Mouse (Mus musculus) adrenal gland, adult 2 months (tissue): ENCODE measurements at regions not wholly inside any gene's neighbourhood (a gene's known extent, or its start where the extent isn't known, plus 50 kb on each side); places are given as distances from the start of the nearest gene placed in this dataset.
A peak's percentile ranks its signal among the peaks of the same experiment; 100 is the strongest.
"Not testable (repeated sequence)": the region's sequence is repeated elsewhere in the genome, so short reads cannot be mapped to it uniquely, and the experiment has no call there.

ENCODE experiments used
- DNase-seq: peaks from one replicate; pipeline ENCODE4 v3.0.0; 2021

- no peak for DNase-seq
Measured at GRCm38 (mm10) chr16:73652976-73653690, 758.5 kb downstream of the Robo2 start.

- DNase-seq: peak; percentile 39
Measured at GRCm38 (mm10) chr16:73647201-73647782, 764.3 kb downstream of the Robo2 start.

DNA sequence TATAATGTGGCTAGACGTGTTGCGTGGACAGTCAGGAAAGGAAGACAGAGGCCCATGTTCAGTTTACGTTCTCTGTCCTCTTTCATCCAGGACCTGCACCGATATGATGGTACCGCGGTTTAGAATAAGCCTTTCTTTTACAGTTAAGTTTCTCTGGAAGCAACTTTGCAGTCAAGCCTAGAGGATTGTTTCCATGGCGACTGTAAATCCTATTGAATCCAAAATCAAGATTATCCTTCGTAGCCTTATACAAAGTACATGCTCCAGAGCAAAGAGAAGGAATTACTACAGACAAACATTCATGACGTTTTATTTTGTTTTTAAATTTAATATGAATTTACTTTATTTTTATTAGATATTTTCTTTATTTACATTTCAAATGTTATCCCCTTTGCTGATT lies 798.6 kb downstream of the Robo2 start:
- no peak for DNase-seq

- no peak for DNase-seq
Measured at GRCm38 (mm10) chr16:73591421-73591820, 820.2 kb downstream of the Robo2 start.

GRCm38 (mm10) chr16:73561216-73561615 lies 850.4 kb downstream of the Robo2 start:
- DNase-seq: no peak

GRCm38 (mm10) chr16:73556940-73557339 lies 854.7 kb downstream of the Robo2 start:
- no peak for DNase-seq

- DNase-seq: no peak
Measured at GRCm38 (mm10) chr16:73543651-73544050, 868.0 kb downstream of the Robo2 start.

DNA sequence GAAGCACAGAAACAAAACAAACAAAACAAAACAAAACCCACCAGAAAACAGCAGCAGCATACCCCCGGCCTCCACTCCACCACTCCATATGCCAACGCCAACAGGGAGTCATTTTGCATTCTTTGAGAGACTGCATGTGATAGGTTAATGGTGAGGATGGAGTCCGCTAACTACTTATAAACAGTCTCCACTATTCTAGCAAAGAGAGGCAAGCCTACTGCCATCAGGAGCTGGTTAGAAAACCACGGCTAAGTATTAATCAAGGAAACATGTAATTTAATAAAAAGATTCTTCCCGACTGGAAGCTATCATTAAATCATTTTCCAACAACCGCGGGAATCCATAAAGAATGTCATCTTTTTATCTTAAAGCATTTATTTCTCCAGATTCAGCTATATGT lies 873.6 kb downstream of the Robo2 start:
- no peak for DNase-seq

GRCm38 (mm10) chr16:73537541-73537940 lies 874.1 kb downstream of the Robo2 start:
- no peak for DNase-seq

DNA sequence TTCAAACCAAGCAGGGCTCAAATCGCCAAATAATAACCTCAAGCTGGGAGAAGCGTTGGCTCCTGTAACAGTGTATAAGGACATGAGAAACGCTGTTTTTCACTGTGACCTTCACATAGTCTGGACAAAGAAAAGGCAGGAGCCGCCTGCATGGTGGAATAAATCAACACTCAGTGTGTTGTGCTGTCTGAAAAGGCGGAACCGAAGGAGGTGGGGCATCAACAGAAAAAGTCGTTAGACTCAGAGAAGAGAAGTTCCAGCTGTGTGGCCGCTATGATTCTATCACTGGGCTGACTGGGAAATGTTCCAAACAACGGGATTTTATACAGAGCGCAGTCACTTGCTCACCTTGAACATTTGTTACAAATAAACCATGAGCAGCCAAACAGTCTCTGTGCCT lies 881.4 kb downstream of the Robo2 start:
- peak; percentile 35 for DNase-seq

GRCm38 (mm10) chr16:73522931-73523330 lies 888.7 kb downstream of the Robo2 start:
- not testable (repeated sequence) for DNase-seq

DNA sequence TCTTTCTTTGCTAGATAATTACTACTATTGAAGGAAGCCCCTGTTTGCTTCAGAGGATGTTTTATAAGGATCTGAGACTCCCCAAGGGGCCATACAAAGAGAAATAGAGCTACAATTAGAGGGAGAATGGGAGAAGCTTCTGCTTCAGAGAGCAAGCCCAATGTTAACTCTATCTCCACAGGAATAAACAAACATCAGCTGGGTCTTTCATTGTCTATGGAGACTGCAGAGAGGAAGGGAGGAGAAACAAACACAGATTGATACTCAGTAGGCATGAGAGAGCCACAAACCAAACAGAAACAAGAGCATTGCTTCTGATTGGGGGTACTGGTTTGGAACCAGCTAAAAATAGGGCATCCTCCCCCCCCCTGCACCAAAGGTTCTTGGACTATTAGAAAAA lies 906.9 kb downstream of the Robo2 start:
- no peak for DNase-seq

DNA sequence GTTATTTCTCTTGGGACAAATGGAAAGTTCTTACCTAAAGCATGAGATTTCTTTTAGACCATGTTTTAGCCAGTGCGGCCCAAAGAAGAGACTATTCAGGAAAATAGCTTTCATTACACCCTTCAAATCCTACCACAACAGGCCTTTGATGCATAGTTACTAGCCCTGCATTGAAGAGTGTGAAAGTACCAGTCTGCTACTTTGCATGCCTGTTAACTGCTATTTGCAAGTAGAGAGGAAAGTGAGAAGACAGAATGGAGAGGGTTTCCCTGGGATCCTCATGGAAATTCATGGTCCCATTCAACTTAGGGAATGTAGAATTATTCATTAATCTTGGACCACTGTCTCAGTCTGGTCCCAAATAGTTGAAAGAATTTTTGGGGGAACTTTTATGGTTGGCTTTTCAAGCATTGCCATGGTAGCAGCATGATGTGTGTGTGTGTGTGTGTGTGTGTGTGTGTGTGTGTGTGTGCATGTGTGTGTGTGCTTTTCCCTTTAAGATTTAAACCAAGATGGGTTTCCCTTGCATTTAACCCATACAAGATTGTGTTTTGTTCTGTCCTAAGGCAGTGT lies 912.9 kb downstream of the Robo2 start:
- no peak for DNase-seq

DNA sequence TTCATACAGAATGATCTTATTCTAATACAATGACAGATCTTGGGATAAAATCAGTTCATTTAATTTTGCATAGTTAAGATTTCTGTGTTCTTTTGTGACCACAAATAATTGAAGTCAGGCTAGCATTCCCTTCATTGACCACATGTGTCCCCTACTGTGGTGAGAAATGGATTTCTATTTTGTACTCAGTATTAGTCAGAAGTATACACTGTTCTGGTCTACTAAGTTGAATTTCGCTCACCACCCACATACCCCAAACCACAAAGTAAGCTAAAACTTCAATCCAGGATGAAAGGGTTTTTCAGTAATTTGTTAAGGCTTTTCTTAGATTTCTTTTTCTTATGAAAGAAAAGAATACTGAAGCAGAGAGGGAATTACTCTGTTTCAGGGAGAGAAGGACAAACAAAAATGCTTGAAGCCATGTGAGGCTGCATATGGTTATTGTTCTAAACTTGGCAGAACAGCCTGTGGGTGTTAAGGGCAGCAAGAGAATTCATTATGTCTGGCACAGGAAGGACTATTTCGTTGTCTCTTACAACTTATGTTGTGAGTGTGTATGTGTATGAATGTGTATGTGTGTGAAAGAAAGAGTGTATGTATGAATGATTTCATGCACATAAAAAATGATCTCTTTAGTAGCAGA lies 928.3 kb downstream of the Robo2 start:
- DNase-seq: no peak

DNA sequence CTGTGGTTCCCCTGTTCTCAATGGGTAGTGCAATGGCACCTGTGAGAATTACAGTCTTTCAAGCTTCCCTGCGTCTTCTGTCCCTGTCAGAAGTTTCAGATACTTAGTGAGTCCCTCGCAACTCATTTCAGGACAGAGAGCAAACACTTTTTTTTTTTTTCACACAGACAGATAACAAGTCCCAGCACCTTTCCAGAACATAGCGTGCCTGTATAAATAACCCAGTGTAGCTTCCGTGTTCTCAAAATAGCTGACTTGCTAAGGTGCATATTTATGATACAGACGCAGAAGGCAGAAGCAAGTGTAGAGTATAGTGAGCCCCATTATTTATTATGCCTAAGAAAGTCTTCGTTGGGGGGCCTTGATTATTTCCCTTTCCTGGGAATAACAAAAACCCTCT lies 929.4 kb downstream of the Robo2 start:
- no peak for DNase-seq

GRCm38 (mm10) chr16:73473502-73473901 lies 938.1 kb downstream of the Robo2 start:
- DNase-seq: no peak

DNA sequence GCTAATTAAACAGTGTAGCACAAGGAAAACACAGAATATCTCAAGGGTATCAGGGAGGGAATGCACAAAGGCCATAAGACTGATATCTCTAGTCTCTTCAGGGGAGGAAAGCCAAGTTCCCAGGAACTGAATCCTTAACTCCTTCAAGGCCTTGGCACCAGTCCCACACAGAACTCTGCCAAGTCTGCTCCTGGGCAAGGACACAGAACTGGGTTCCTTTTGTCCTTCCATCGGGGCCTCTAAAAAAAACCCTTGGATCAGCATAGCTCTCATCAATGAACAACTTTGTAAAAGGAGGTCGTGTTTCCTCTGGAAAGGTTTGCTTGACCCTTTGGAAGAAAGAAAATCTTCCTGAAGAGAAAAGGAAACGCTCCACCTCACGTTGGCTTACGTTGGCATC lies 940.1 kb downstream of the Robo2 start:
- peak; percentile 62 for DNase-seq

- DNase-seq: no peak
Measured at GRCm38 (mm10) chr16:73470535-73470934, 941.1 kb downstream of the Robo2 start.

DNA sequence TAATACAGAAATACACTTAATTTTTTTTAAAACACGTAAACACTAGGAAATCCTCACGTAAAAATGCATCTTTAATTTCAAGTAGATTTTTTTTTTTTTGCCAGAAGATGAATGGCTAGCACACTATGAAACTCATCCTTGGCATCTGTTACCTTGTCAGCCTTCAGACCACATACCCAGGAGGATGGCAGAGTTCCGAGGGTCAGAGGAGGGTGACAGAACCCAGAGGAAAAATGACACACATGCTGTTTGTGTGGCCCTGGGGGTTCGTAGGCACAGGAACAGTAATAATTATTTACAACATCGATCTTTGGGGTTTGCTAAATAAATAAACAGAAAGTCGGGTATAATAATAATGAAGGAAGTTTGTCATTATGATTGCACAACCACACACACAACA lies 945.3 kb downstream of the Robo2 start:
- no peak for DNase-seq

DNA sequence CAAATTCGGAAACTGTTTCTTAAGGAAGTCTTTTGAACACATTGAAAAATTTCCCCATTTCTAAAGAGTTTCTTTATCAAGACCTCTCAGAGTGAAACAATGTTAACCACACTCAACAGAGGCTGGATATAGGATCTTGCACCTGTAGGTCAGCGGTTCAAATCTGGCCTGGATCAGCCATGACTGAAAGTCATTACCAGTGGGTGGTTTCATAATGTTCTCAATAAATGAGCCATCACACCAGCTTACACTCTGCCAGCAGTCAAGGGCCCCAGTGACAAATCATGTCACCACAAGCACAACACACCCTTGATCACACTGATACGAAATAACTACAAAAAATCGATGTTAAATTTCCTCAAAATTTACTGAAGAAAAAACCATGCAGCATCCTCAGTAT lies 949.1 kb downstream of the Robo2 start:
- no peak for DNase-seq

GRCm38 (mm10) chr16:73450634-73451245 lies 960.9 kb downstream of the Robo2 start:
- DNase-seq: no peak

- no peak for DNase-seq
Measured at GRCm38 (mm10) chr16:73449836-73450235, 961.8 kb downstream of the Robo2 start.

- no peak for DNase-seq
Measured at GRCm38 (mm10) chr16:73435726-73436125, 975.9 kb downstream of the Robo2 start.
